13 mouse cellular contexts compared by ENCODE assay signal in the genomic region with DNA sequence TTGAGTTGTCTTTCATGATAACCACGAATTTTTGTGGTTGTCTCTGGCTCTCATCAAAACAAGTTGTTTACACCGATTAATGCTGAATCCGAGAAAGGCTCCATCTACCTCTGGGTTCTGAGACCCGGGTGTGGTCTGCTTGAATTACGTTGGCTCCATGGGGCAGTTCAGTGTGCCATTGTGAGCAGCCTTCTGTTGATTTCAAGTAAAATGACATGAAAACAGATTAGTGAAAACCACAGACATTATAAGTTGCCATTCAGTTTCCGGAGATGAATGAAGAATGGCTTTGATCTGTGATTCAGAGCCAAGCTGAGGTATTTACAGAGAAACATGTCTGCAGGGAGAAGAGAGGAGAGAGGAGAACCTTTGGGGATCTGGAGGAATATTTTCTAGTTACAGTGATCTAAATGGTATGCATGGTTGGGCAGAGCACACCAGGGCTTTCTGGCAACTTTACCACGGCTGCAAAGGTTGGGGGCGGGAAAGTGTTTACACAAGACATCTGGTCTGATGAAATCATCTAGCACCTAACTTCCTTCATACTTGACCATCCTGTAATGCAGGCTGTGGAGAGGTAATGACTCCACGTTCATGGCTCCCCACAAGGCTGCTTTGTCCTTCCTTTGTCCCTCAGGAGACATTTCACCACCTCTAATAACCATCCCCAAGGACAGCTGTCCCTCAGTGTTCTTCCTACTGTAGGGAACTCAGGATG.
DNase-seq lines count a peak whose midpoint lies in the region; ATAC-seq lines count a peak whose summit lies in the region.
"Had no signal": no experiment of that assay in that cellular context is flagged by ENCODE, and none has a peak within 500 bp of the region (broad histone marks: within the 10 kb centered on the region; RNA-seq: fewer than 3 reads in every experiment).

No protein-coding gene starts in this region.

- no peaks in the 10 kb centered on the region for H3K9me3 ChIP-seq in limb, embryonic 12.5 days
- no peaks in the 10 kb centered on the region for H3K9me3 ChIP-seq in limb, embryonic 10.5 days (replicated peaks)
- no peaks in the 10 kb centered on the region for H3K9me3 ChIP-seq in intestine, embryonic 15.5 days
- H3K9me3 ChIP-seq: hindbrain, embryonic 15.5 days had no signal

- no peak overlapping the region for H3K4me2 ChIP-seq in limb, embryonic 12.5 days
- no peak overlapping the region; the same call in 1 of the 2 replicates for H3K4me2 ChIP-seq in intestine, embryonic 15.5 days (replicated peaks)
- H3K4me2 ChIP-seq: hindbrain, embryonic 15.5 days had no signal

- no peak for DNase-seq in limb, embryonic 10.5 days (ENCODE audit: low spot score)
- DNase-seq in NIH3T3 (ENCODE audit: low read depth): peak; percentile 75
- no peak for DNase-seq in adrenal gland, adult 18-20 months (ENCODE audit: low spot score in 2 of 2)
- DNase-seq in layer of hippocampus, postnatal 25 days (ENCODE audit: extremely low spot score in 1 of 2, low spot score in 1 of 2): no peak
- no peak for DNase-seq in left cerebral cortex, adult 18-20 months (ENCODE audit: low spot score in 2 of 2)
- DNase-seq: adrenal gland, postnatal 10 days; cerebellum, adult 2 months; heart, adult 11 months had no signal

- no peaks in the 10 kb centered on the region for H3K27me3 ChIP-seq in limb, embryonic 12.5 days
- H3K27me3 ChIP-seq in limb, embryonic 10.5 days (ENCODE audit: low read depth, poor library complexity, severe bottlenecking): no peaks in the 10 kb centered on the region
- H3K27me3 ChIP-seq in intestine, embryonic 15.5 days (replicated peaks): no peaks in the 10 kb centered on the region
- H3K27me3 ChIP-seq: hindbrain, embryonic 15.5 days had no signal

- H3K4me1 ChIP-seq in limb, embryonic 12.5 days (replicated peaks): peaks cover 35% of the 10 kb centered on the region
- peaks cover 23% of the 10 kb centered on the region for H3K4me1 ChIP-seq in limb, embryonic 10.5 days
- peaks cover 21% of the 10 kb centered on the region for H3K4me1 ChIP-seq in intestine, embryonic 15.5 days (replicated peaks)

- no peak overlapping the region for H3K4me3 ChIP-seq in limb, embryonic 12.5 days (replicated peaks)
- H3K4me3 ChIP-seq in limb, embryonic 10.5 days: no peak overlapping the region
- no peak overlapping the region for H3K4me3 ChIP-seq in intestine, embryonic 15.5 days (replicated peaks)
- H3K4me3 ChIP-seq: hindbrain, embryonic 15.5 days; left cerebral cortex, adult 2 months had no signal

- H3K27ac ChIP-seq in limb, embryonic 12.5 days: peak overlapping the region; percentile 56; the same call in 1 of the 2 replicates
- no peak overlapping the region for H3K27ac ChIP-seq in limb, embryonic 10.5 days
- no peak overlapping the region for H3K27ac ChIP-seq in intestine, embryonic 15.5 days
- H3K27ac ChIP-seq: hindbrain, embryonic 15.5 days; left cerebral cortex, adult 2 months had no signal

- no peaks in the 10 kb centered on the region for H3K36me3 ChIP-seq in limb, embryonic 12.5 days
- H3K36me3 ChIP-seq in limb, embryonic 10.5 days: no peaks in the 10 kb centered on the region
- no peaks in the 10 kb centered on the region for H3K36me3 ChIP-seq in intestine, embryonic 15.5 days
- H3K36me3 ChIP-seq: hindbrain, embryonic 15.5 days had no signal

- no peak overlapping the region for H3K9ac ChIP-seq in limb, embryonic 12.5 days (replicated peaks)
- H3K9ac ChIP-seq in intestine, embryonic 15.5 days: no peak overlapping the region
- H3K9ac ChIP-seq: hindbrain, embryonic 15.5 days had no signal

- ATAC-seq in limb, embryonic 12.5 days (ENCODE audit: insufficient number of reproducible peaks, insufficient read depth, low FRiP score, low TSS enrichment, low read depth): no peak
- peak; percentile 68 for ATAC-seq in intestine, embryonic 15.5 days
- 0 out of 2 replicates have a peak, but pooled peaks have one; percentile 24 for ATAC-seq in neutrophil, adult 5-6 weeks (ENCODE audit: extremely low read depth, insufficient number of reproducible peaks, low FRiP score, poor library complexity, severe bottlenecking)

- WGBS in limb, embryonic 12.5 days: 61% methylated on average over 9 of the region's 9 CpGs
- WGBS in limb, embryonic 10.5 days: 74% methylated on average over 9 of the region's 9 CpGs
- 43% methylated on average over 9 of the region's 9 CpGs for WGBS in intestine, embryonic 15.5 days
